Mouse (Mus musculus) liver, adult 2 months (tissue): ENCODE results near the gene Frrs1l. TPM values are rescaled to one million over a fixed set of nuclear protein-coding genes. Genes with fewer than 3 reads are reported as not detected.
A peak's percentile ranks its signal among the peaks of the same experiment; 100 is the strongest.

Experiments
- DNase-seq: peaks from one replicate; pipeline ENCODE4 v3.0.0-alpha.2; 2011; ENCODE audit warnings: low read depth, low spot score; ENCODE audit errors: extremely low read depth
- H3K27ac ChIP-seq: fragments of 200-500 bp; replicated peaks from 2 replicates; pipeline ENCODE4 v1.5.1; 2012; ENCODE audit warnings: low read depth, mild to moderate bottlenecking, control low read depth, inconsistent platforms, low read length; ENCODE audit not compliant: insufficient read depth
- H3K27me3 ChIP-seq: fragments of 200-500 bp; 2 replicates; pipeline ENCODE4 v1.6.1; 2012; ENCODE audit warnings: mild to moderate bottlenecking, moderate library complexity, low read length, inconsistent platforms; ENCODE audit not compliant: control insufficient read depth, insufficient read depth
- H3K36me3 ChIP-seq: fragments of 200-500 bp; 2 replicates; pipeline ENCODE4 v1.6.1; 2012; ENCODE audit warnings: low read length, inconsistent platforms; ENCODE audit not compliant: control insufficient read depth, insufficient read depth
- H3K4me1 ChIP-seq: fragments of 200-500 bp; 2 replicates; pipeline ENCODE4 v1.6.1; 2011; ENCODE audit warnings: low read length; ENCODE audit not compliant: control insufficient read depth, insufficient read depth
- H3K4me3 ChIP-seq: fragments of 200-500 bp; 2 replicates; pipeline ENCODE4 v1.5.1; 2011; ENCODE audit warnings: low read depth, mild to moderate bottlenecking, control low read depth, low read length, moderate library complexity; ENCODE audit not compliant: insufficient read depth
- H3K79me2 ChIP-seq: fragments of 200-500 bp; 2 replicates; pipeline ENCODE4 v1.6.1; 2012; ENCODE audit warnings: inconsistent platforms, mild to moderate bottlenecking, low read length, moderate library complexity; ENCODE audit not compliant: control insufficient read depth, insufficient read depth
- H3K9ac ChIP-seq: fragments of 200-500 bp; 2 replicates; pipeline ENCODE4 v1.6.1; 2012; ENCODE audit warnings: low read depth, mild to moderate bottlenecking, control low read depth, inconsistent platforms, low read length
- CTCF ChIP-seq: fragments of 200-500 bp; IDR thresholded peaks from 2 replicates; pipeline ENCODE4 v1.5.1; 2011; ENCODE audit warnings: low read depth, low read length, control low read depth
- POLR2A ChIP-seq: fragments of 200-500 bp; IDR thresholded peaks from 2 replicates; pipeline ENCODE4 v1.6.1; 2011; ENCODE audit warnings: low read length, control low read depth; ENCODE audit not compliant: insufficient read depth; ENCODE audit errors: extremely low read depth
- WGBS: fragments of 180-500 bp; shearing (Covaris S2); methylation state at CpG from one replicate; pipeline ENCODE4 v1.1.7; 2018; 5-methylcytosine and 5-hydroxymethylcytosine counted together
- polyA plus RNA-seq: library from polyadenylated mRNA; depleted of rRNA; stranded (reverse); fragments of >200 nt; gene quantifications from 2 replicates; pipeline ENCODE4 v1.2.3, GENCODE M21; 2012
- total RNA-seq: library from RNA; depleted of rRNA; stranded (reverse); fragments of >200 nt; gene quantifications from 2 replicates; pipeline ENCODE4 v1.2.3, GENCODE M21; 2014

Frrs1l gene
- total and polyA plus RNA-seq, 2 experiments = not detected

DNA sequence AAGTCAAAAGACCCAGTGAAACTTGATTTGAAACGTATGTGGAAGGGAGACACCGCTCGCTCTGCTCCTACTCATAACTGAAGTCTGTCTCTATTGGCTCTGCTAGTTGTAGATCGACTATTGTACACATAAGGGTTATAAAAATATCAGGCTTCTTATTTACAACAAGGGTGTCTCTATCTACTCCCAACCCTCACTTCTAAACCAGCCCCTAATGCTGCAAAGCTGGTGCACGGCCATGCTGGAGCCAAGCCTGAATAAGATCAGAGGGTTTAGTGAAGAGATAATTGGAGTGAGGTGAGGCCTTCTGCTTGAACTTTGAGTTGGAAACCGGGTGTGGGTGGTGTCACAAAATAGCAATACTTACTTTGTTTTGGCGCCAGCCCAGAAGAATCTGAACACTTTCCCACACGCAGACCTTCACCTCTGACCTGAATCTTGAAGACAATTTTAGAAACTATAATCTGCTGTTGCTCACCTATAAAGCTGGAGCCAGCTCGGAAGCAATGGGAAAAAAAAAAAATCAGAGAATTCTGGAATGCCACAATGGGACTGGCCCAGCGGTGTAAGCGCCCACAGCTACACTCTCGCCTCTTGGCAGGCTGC, 28.8 kb downstream of the Frrs1l start:
- peak; percentile 65 for DNase-seq
- H3K36me3 ChIP-seq = no peaks in the 10 kb centered on the region
- no peak overlapping the region for H3K4me3 ChIP-seq
- no peaks in the 10 kb centered on the region for H3K27me3 ChIP-seq
- WGBS = 41% methylated on average over 12 of the region's 12 CpGs
- peaks cover 3% of the 10 kb centered on the region; the same call in 1 of the 2 replicates for H3K4me1 ChIP-seq
- no peak overlapping the region for H3K9ac ChIP-seq
- no peak for TF ChIP-seq CTCF
- TF ChIP-seq POLR2A = no peak
- no peaks in the 10 kb centered on the region for H3K79me2 ChIP-seq
- no peak overlapping the region for H3K27ac ChIP-seq

DNA sequence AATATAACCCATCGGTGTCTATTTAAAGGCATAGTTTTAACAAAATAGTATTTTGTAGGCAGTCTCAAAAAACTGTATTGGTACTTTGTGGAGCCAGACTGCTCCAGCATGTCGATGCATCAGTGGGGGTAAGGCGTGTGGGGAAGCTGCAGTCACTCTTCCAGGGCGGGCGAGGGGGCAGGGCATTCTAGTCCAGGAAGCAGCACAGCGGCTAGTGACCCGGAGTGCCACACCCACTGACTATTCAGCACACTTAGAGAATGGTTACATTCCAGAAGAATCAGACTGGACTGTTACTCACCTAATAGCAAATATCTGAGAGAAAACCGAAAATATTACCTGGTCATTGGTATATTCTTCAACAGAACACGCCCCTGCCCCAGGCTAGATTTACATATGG, 32.7 kb downstream of the Frrs1l start:
- no peaks in the 10 kb centered on the region for H3K79me2 ChIP-seq
- H3K9ac ChIP-seq = no peak overlapping the region
- no peak for TF ChIP-seq CTCF
- TF ChIP-seq POLR2A = no peak
- H3K27ac ChIP-seq = no peak overlapping the region
- H3K27me3 ChIP-seq = no peaks in the 10 kb centered on the region
- no peaks in the 10 kb centered on the region for H3K36me3 ChIP-seq
- 75% methylated on average over 9 of the region's 9 CpGs for WGBS
- H3K4me3 ChIP-seq = no peak overlapping the region
- no peak for DNase-seq
- peaks cover 3% of the 10 kb centered on the region; the same call in 1 of the 2 replicates for H3K4me1 ChIP-seq

- Histone ChIP-seq H3K4me1 (no peaks in the 10 kb centered on the region), H3K27ac (no peak overlapping the region), H3K9ac (no peak overlapping the region), H3K4me3 (no peak overlapping the region), H3K36me3 (no peaks in the 10 kb centered on the region), H3K27me3 (no peaks in the 10 kb centered on the region), H3K79me2 (no peaks in the 10 kb centered on the region)
- no peak for DNase-seq
- WGBS = 76% methylated on average over 6 of the region's 6 CpGs
- no peak for TF ChIP-seq CTCF
- no peak for TF ChIP-seq POLR2A
These were observed 37.0 kb downstream of the Frrs1l start for GRCm38 (mm10) chr4:56953235-56953634.

DNA sequence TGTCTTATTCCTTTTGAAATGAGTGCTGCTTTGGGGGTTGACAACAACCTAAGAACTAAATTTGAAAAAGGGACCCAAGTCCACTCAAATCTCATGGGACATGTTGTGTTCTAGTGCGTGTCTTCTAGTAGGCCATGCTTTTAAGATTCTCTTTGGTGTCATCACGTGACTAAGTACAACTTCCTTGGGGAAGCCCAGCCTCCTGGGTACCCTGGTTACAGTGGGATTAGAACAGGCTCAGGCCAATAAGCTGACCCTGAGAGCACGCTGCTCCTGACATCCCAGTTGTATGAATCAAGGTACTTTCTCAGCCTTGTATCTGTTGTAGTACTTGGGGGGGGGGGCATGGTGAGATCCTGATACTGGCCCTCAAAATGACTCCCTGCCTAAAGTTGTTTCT, 38.5 kb downstream of the Frrs1l start:
- Histone ChIP-seq H3K4me3 (no peak overlapping the region), H3K4me1 (no peaks in the 10 kb centered on the region)
- 92% methylated on average over 3 of the region's 3 CpGs for WGBS

GRCm38 (mm10) chr4:56949494-56949893, 40.7 kb downstream of the Frrs1l start:
- WGBS = 46% methylated on average over 6 of the region's 6 CpGs
- Histone ChIP-seq H3K27me3 (no peaks in the 10 kb centered on the region), H3K4me1 (peaks cover 7% of the 10 kb centered on the region), H3K27ac (no peak overlapping the region), H3K9ac (no peak overlapping the region), H3K36me3 (no peaks in the 10 kb centered on the region), H3K4me3 (no peak overlapping the region), H3K79me2 (peaks cover 6% of the 10 kb centered on the region; the same call in 1 of the 2 replicates)
- no peak for TF ChIP-seq CTCF
- TF ChIP-seq POLR2A = no peak
- DNase-seq = no peak

More for the DNA sequence above, 38.5 kb downstream of the Frrs1l start:
- H3K9ac ChIP-seq = no peak overlapping the region
- H3K36me3 ChIP-seq = no peaks in the 10 kb centered on the region
- no peak overlapping the region for H3K27ac ChIP-seq
- TF ChIP-seq POLR2A (no peak), CTCF (no peak)
- H3K79me2 ChIP-seq = no peaks in the 10 kb centered on the region
- DNase-seq = no peak
- H3K27me3 ChIP-seq = no peaks in the 10 kb centered on the region
